Mouse (Mus musculus) kidney, embryonic 14.5 days (tissue): ENCODE measurements around the gene Samd4. TPM values are rescaled to one million over a fixed set of nuclear protein-coding genes. Genes with fewer than 3 reads are reported as not detected.

ENCODE experiments used
- ATAC-seq: fragments of 200-750 bp; cut with Nextera tagmentation; 2 replicates; pipeline ENCODE4 v1.8.0; 2017; ENCODE audit warnings: moderate number of reproducible peaks, mild to moderate bottlenecking, moderate TSS enrichment, moderate library complexity; ENCODE audit not compliant: low FRiP score, low TSS enrichment
- H3K27ac ChIP-seq: fragments of 300-500 bp; sonication (generic); 2 replicates; pipeline ENCODE4 v1.5.1; 2014; ENCODE audit warnings: low read depth, mild to moderate bottlenecking, low read length, moderate library complexity, mixed read lengths
- H3K27me3 ChIP-seq: fragments of 300-500 bp; sonication (generic); 2 replicates; pipeline ENCODE4 v1.6.1; 2014; ENCODE audit warnings: mild to moderate bottlenecking, low read length; ENCODE audit not compliant: control insufficient read depth, insufficient read depth
- H3K36me3 ChIP-seq: fragments of 300-500 bp; sonication (generic); 2 replicates; pipeline ENCODE4 v1.6.1; 2014; ENCODE audit warnings: low read length, mixed read lengths; ENCODE audit not compliant: control insufficient read depth, insufficient read depth
- H3K4me1 ChIP-seq: fragments of 300-500 bp; sonication (generic); 2 replicates; pipeline ENCODE4 v1.6.1; 2014; ENCODE audit warnings: low read length, mixed read lengths; ENCODE audit not compliant: control insufficient read depth, insufficient read depth
- H3K4me2 ChIP-seq: fragments of 300-500 bp; sonication (generic); replicated peaks from 2 replicates; pipeline ENCODE4 v1.6.1; 2014; ENCODE audit warnings: low read depth, mild to moderate bottlenecking, low read length
- H3K4me3 ChIP-seq: fragments of 300-500 bp; sonication (generic); 2 replicates; pipeline ENCODE4 v1.5.1; 2014; ENCODE audit warnings: mild to moderate bottlenecking, low read length
- H3K9ac ChIP-seq: fragments of 300-500 bp; sonication (generic); 2 replicates; pipeline ENCODE4 v1.6.1; 2014; ENCODE audit warnings: low read depth, mild to moderate bottlenecking, low read length, moderate library complexity
- H3K9me3 ChIP-seq: fragments of 300-500 bp; sonication (generic); 2 replicates; pipeline ENCODE4 v1.6.1; 2016; ENCODE audit warnings: low read length; ENCODE audit not compliant: control insufficient read depth
- WGBS: fragments of 180-500 bp; shearing (Covaris S2); extraction: QIAGEN DNeasy Blood & Tissue Kit; methylation state at CpG from one replicate; pipeline ENCODE4 v1.1.7; 2014; 5-methylcytosine and 5-hydroxymethylcytosine counted together
- polyA plus RNA-seq: library from polyadenylated mRNA; unstranded; fragments of >200 nt; fragmentation: Nextera tagmentation; extraction: Ambion mirVana; gene quantifications from 2 replicates; pipeline ENCODE4 v1.2.1, GENCODE M21; 2014

The Samd4 gene
- polyA plus RNA-seq, 1 experiment from 2014 or later, result 2.6 TPM

GRCm38 (mm10) chr14:46897953-46898352 is 15.3 kb downstream of the Samd4 start:
- Histone ChIP-seq H3K36me3 (no peaks in the 10 kb centered on the region), H3K27ac (no peak overlapping the region), H3K4me3 (no peak overlapping the region), H3K4me2 (no peak overlapping the region), H3K9me3 (no peaks in the 10 kb centered on the region), H3K4me1 (no peaks in the 10 kb centered on the region), H3K27me3 (no peaks in the 10 kb centered on the region), H3K9ac (no peak overlapping the region)
- WGBS, result 83% methylated on average over 5 of the region's 5 CpGs
- no peak for ATAC-seq

- Histone ChIP-seq H3K27ac (no peak overlapping the region), H3K36me3 (no peaks in the 10 kb centered on the region), H3K9me3 (no peaks in the 10 kb centered on the region), H3K4me3 (no peak overlapping the region), H3K4me1 (no peaks in the 10 kb centered on the region), H3K9ac (no peak overlapping the region), H3K27me3 (no peaks in the 10 kb centered on the region), H3K4me2 (no peak overlapping the region)
- WGBS, result 66% methylated on average over 3 of the region's 3 CpGs
- ATAC-seq, result no peak
Observed at GRCm38 (mm10) chr14:46898626-46899025, 16.0 kb downstream of the Samd4 start.

- Histone ChIP-seq H3K9ac (no peak overlapping the region), H3K9me3 (no peaks in the 10 kb centered on the region), H3K27ac (no peak overlapping the region), H3K4me3 (no peak overlapping the region), H3K36me3 (no peaks in the 10 kb centered on the region), H3K27me3 (no peaks in the 10 kb centered on the region), H3K4me2 (no peak overlapping the region), H3K4me1 (no peaks in the 10 kb centered on the region)
- WGBS, result 74% methylated on average over 9 of the region's 9 CpGs
- ATAC-seq, result no peak
Observed at GRCm38 (mm10) chr14:46902498-46903087, 19.9 kb downstream of the Samd4 start.

- no peaks in the 10 kb centered on the region for H3K4me1 ChIP-seq
- 84% methylated on average over 4 of the region's 4 CpGs for WGBS
Observed at GRCm38 (mm10) chr14:46904276-46904675, 21.6 kb downstream of the Samd4 start.

GRCm38 (mm10) chr14:46908858-46909257 is 26.2 kb downstream of the Samd4 start:
- no peaks in the 10 kb centered on the region for H3K36me3 ChIP-seq
- no peak overlapping the region for H3K27ac ChIP-seq
- H3K4me2 ChIP-seq, result no peak overlapping the region
- H3K4me1 ChIP-seq, result no peaks in the 10 kb centered on the region
- H3K9me3 ChIP-seq, result no peaks in the 10 kb centered on the region
- H3K4me3 ChIP-seq, result no peak overlapping the region
- H3K27me3 ChIP-seq, result no peaks in the 10 kb centered on the region
- no peak overlapping the region for H3K9ac ChIP-seq
- no peak for ATAC-seq
- WGBS, result 50% methylated on average over 8 of the region's 8 CpGs

More at GRCm38 (mm10) chr14:46904276-46904675, 21.6 kb downstream of the Samd4 start:
- ATAC-seq, result no peak
- H3K27ac ChIP-seq, result no peak overlapping the region
- H3K9ac ChIP-seq, result no peak overlapping the region
- no peak overlapping the region for H3K4me2 ChIP-seq
- no peaks in the 10 kb centered on the region for H3K27me3 ChIP-seq
- H3K36me3 ChIP-seq, result no peaks in the 10 kb centered on the region
- no peak overlapping the region for H3K4me3 ChIP-seq
- no peaks in the 10 kb centered on the region for H3K9me3 ChIP-seq

GRCm38 (mm10) chr14:46912496-46912895 is 29.8 kb downstream of the Samd4 start:
- 82% methylated on average over 7 of the region's 7 CpGs for WGBS
- Histone ChIP-seq H3K27me3 (no peaks in the 10 kb centered on the region), H3K4me3 (no peak overlapping the region), H3K4me1 (no peaks in the 10 kb centered on the region), H3K36me3 (no peaks in the 10 kb centered on the region), H3K27ac (no peak overlapping the region), H3K9ac (no peak overlapping the region), H3K4me2 (no peak overlapping the region), H3K9me3 (no peaks in the 10 kb centered on the region)
- ATAC-seq, result no peak

GRCm38 (mm10) chr14:46914356-46914755 is 31.7 kb downstream of the Samd4 start:
- Histone ChIP-seq H3K36me3 (no peaks in the 10 kb centered on the region), H3K4me1 (no peaks in the 10 kb centered on the region), H3K4me3 (no peak overlapping the region), H3K9me3 (no peaks in the 10 kb centered on the region), H3K9ac (no peak overlapping the region), H3K4me2 (no peak overlapping the region), H3K27ac (no peak overlapping the region), H3K27me3 (no peaks in the 10 kb centered on the region)
- 83% methylated on average over 6 of the region's 6 CpGs for whole genome bisulfite sequencing
- ATAC-seq, result no peak

GRCm38 (mm10) chr14:46915555-46915954 is 32.9 kb downstream of the Samd4 start:
- no peaks in the 10 kb centered on the region for H3K36me3 ChIP-seq
- H3K9me3 ChIP-seq, result no peaks in the 10 kb centered on the region
- WGBS, result 74% methylated on average over 6 of the region's 6 CpGs
- no peaks in the 10 kb centered on the region for H3K4me1 ChIP-seq
- no peaks in the 10 kb centered on the region for H3K27me3 ChIP-seq
- no peak overlapping the region for H3K4me3 ChIP-seq
- H3K9ac ChIP-seq, result no peak overlapping the region
- no peak for ATAC-seq
- no peak overlapping the region for H3K4me2 ChIP-seq
- H3K27ac ChIP-seq, result no peak overlapping the region

GRCm38 (mm10) chr14:46916581-46916980 is 33.9 kb downstream of the Samd4 start:
- no peaks in the 10 kb centered on the region for H3K9me3 ChIP-seq
- H3K27ac ChIP-seq, result no peak overlapping the region
- H3K27me3 ChIP-seq, result no peaks in the 10 kb centered on the region
- no peak overlapping the region for H3K4me2 ChIP-seq
- 88% methylated on average over 4 of the region's 4 CpGs for WGBS
- no peaks in the 10 kb centered on the region for H3K36me3 ChIP-seq
- no peak overlapping the region for H3K4me3 ChIP-seq
- ATAC-seq, result no peak
- H3K4me1 ChIP-seq, result no peaks in the 10 kb centered on the region
- no peak overlapping the region for H3K9ac ChIP-seq
